Mouse (Mus musculus) lung, postnatal 36 days (tissue): ENCODE data around the gene Zkscan1.

Experiments used
- DNase-seq: peaks from one replicate; pipeline ENCODE4 v3.0.0; 2022; ENCODE audit warnings: mixed read lengths

Zkscan1 gene

GRCm38 (mm10) chr5:138118041-138118440 lies 33.2 kb downstream of the Zkscan1 start:
- peak; percentile 2 for DNase-seq

GRCm38 (mm10) chr5:138132425-138133064 lies 47.7 kb downstream of the Zkscan1 start:
- DNase-seq, result peak; percentile 32

GRCm38 (mm10) chr5:138137257-138137656 lies 52.4 kb downstream of the Zkscan1 start:
- DNase-seq, result no peak

GRCm38 (mm10) chr5:138137935-138138549 lies 53.2 kb downstream of the Zkscan1 start:
- DNase-seq, result peak; percentile 79

- DNase-seq, result no peak
These were observed 53.7 kb downstream of the Zkscan1 start for GRCm38 (mm10) chr5:138138585-138138984.

GRCm38 (mm10) chr5:138154390-138154789 lies 69.5 kb downstream of the Zkscan1 start:
- no peak for DNase-seq

- DNase-seq, result peak; percentile 97
These were observed 70.6 kb downstream of the Zkscan1 start, which contains the start of gene Zfp113 for GRCm38 (mm10) chr5:138155443-138155976. Zfp113 (minus strand) TSS chr5:138155744.
